Mouse (Mus musculus) CD4-positive helper T cell, adult 2 months (primary cell): ENCODE results near the gene Zfp444.
"Not testable (repeated sequence)": the region's sequence is repeated elsewhere in the genome, so short reads cannot be mapped to it uniquely, and the experiment has no call there.

ENCODE experiments used
- DNase-seq: peaks from one replicate; pipeline ENCODE4 v3.0.0-alpha.2; 2012; ENCODE audit warnings: low read depth, missing footprints, low spot score

The Zfp444 gene

GRCm38 (mm10) chr7:6213144-6213543 is 41.1 kb downstream of the Zfp444 start:
- no peak for DNase-seq

GRCm38 (mm10) chr7:6214691-6215090 is 42.7 kb downstream of the Zfp444 start:
- not testable (repeated sequence) for DNase-seq

DNA sequence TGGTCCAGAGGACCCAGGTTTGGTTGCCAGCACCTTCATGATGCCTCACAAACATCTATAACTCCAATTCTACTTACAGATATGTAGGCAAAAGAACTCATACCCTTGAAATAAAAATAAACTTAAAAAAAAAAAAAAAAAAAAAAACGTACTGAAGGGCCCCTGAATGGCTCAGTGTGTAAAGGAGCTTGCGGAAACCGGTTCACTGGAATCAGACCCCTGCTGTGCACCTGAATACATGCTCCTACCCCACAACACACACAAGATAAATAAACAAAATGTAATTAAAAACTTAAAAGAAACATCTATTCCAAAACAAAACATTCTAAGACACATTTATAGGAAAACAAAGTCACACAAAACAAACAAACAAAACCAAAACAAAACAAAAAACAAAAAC is 48.1 kb downstream of the Zfp444 start:
- no peak for DNase-seq

- no peak for DNase-seq
Observed at GRCm38 (mm10) chr7:6221978-6222377, 50.0 kb downstream of the Zfp444 start, which contains the start of gene Zscan5b. Zscan5b (plus strand) TSS chr7:6222278.

- not testable (repeated sequence) for DNase-seq
Observed at GRCm38 (mm10) chr7:6228491-6228890, 56.5 kb downstream of the Zfp444 start.

DNA sequence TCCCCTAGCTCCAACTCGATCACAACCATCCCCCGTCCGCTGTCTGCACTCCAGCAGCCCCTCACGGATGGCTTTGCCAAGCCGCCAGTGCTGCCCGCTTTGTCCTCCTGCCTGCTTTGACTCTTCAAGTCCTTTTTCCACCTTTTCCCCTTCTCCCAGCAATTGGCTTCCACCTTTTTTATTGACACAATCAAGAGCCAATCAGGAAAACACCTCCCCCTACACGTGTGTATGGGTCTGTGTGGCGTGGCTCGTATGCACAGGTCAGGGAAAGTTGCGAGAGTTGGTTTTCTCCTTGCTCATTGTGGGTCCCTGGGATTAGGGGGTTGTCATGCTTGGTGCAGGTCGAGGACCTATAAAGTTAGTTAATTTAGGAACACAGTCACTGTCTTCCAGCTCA is 67.8 kb downstream of the Zfp444 start:
- no peak for DNase-seq

- peak; percentile 56 for DNase-seq
Observed at GRCm38 (mm10) chr7:6240841-6241425, 68.9 kb downstream of the Zfp444 start.
